Mouse (Mus musculus) gastrocnemius, postnatal 36 days (tissue): Measurements from ENCODE around the gene Washc2. TPM values are rescaled to one million over a fixed set of nuclear protein-coding genes. Genes with fewer than 3 reads are reported as not detected.

Experiments used
- total RNA-seq, 2 experiments: library from RNA; stranded (reverse); gene quantifications; 2 replicates each; pipeline ENCODE4 v1.2.3; 2021

The Washc2 gene
- total RNA-seq, 2 experiments from 2014 or later, result 21.8 to 22.3 TPM

Other genes with a start within 250 kb of the Washc2 start
- gene Plxnd1, start 213.0 kb upstream of the Washc2 start, total RNA-seq, result 10 to 100 TPM; 19.0 to 21.8 TPM
- 10 to 100 TPM; 46.3 to 59.5 TPM for gene Tmcc1, start 14.6 kb upstream of the Washc2 start, total RNA-seq
- gene Zfand4, start 56.2 kb downstream of the Washc2 start, total RNA-seq, result under 1 TPM; 0.51 to 0.86 TPM
- gene March8, start 130.0 kb downstream of the Washc2 start, total RNA-seq, result 10 to 100 TPM; 23.4 to 24.9 TPM